Mouse (Mus musculus): ENCODE results near the gene Amn1. TPM values are rescaled to one million over a fixed set of nuclear protein-coding genes. Genes with fewer than 3 reads are reported as not detected.
A peak's percentile ranks its signal among the peaks of the same experiment; 100 is the strongest.
"Not testable (repeated sequence)": the region's sequence is repeated elsewhere in the genome, so short reads cannot be mapped to it uniquely, and the experiment has no call there.

The Amn1 gene
- polyA plus RNA-seq, 1 experiment from 2014 or later = 36.0 TPM

DNA sequence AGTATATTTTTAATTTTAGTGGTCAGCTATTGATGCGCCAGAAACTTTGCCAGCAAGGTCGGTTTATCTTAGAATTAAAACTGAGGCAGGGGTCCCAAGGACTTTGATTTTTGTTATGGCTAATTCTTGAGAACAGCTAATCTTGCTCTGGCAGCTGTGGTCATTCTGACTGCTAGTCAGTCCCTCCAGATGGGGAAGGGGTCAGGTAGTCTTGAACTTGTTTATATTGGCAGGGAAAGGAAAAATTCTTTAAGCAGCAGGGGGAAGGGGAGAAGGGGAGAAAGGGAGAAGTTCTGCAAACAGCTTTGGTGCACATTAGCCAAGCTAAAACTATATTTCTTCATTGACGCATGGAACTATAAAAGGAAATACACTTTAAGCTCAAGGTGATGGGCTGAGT, 8.6 kb upstream of the Amn1 start:
- peak; percentile 91 for DNase-seq (ENCODE audit: low spot score)
- 49% methylated on average over 3 of the region's 3 CpGs for WGBS

GRCm38 (mm10) chr6:149193276-149193905, 4.9 kb upstream of the Amn1 start:
- H3K4me1 ChIP-seq (replicated peaks; ENCODE audit: insufficient read depth, low read length) = no peaks in the 10 kb centered on the region
- no peak overlapping the region for H3K4me3 ChIP-seq (replicated peaks; ENCODE audit: low read depth, low read length)
- ATAC-seq (replicated peaks; ENCODE audit: low FRiP score, low read depth) (no peak), DNase-seq (ENCODE audit: low spot score) (peak; percentile 56)
- H3K9ac ChIP-seq (ENCODE audit: low read depth, low read length) = no peak overlapping the region
- no peaks in the 10 kb centered on the region for H3K9me3 ChIP-seq (replicated peaks; ENCODE audit: low read length)
- H3K4me2 ChIP-seq (ENCODE audit: low read length) = no peak overlapping the region
- no peaks in the 10 kb centered on the region for H3K36me3 ChIP-seq (ENCODE audit: insufficient read depth, low read length)
- no peak for TF ChIP-seq CTCF (IDR thresholded peaks at IDR 0.05; ENCODE audit: low read depth)
- H3K27ac ChIP-seq = no peak overlapping the region
- H3K27me3 ChIP-seq (ENCODE audit: insufficient read depth, low read length) = no peaks in the 10 kb centered on the region
- WGBS = 65% methylated on average over 5 of the region's 5 CpGs

More for the DNA sequence above, 8.6 kb upstream of the Amn1 start:
- H3K4me2 ChIP-seq (ENCODE audit: low read length) = no peak overlapping the region
- H3K9ac ChIP-seq (ENCODE audit: low read depth, low read length) = no peak overlapping the region
- no peak overlapping the region for H3K4me3 ChIP-seq (replicated peaks; ENCODE audit: low read depth, low read length)
- TF ChIP-seq CTCF (IDR thresholded peaks at IDR 0.05; ENCODE audit: low read depth) = no peak
- no peaks in the 10 kb centered on the region for H3K9me3 ChIP-seq (replicated peaks; ENCODE audit: low read length)
- H3K36me3 ChIP-seq (ENCODE audit: insufficient read depth, low read length) = no peaks in the 10 kb centered on the region
- no peaks in the 10 kb centered on the region for H3K27me3 ChIP-seq (ENCODE audit: insufficient read depth, low read length)
- H3K27ac ChIP-seq = peak overlapping the region; percentile 60; the same call in 1 of the 2 replicates
- no peak for ATAC-seq (replicated peaks; ENCODE audit: low FRiP score, low read depth)
- no peaks in the 10 kb centered on the region for H3K4me1 ChIP-seq (replicated peaks; ENCODE audit: insufficient read depth, low read length)

GRCm38 (mm10) chr6:149191951-149192350, 3.4 kb upstream of the Amn1 start:
- WGBS = 83% methylated on average over 5 of the region's 5 CpGs

GRCm38 (mm10) chr6:149189340-149189922, 919 bp upstream of the Amn1 start:
- TF ChIP-seq CTCF (IDR thresholded peaks at IDR 0.05; ENCODE audit: low read depth) = no peak
- peak overlapping the region; percentile 49 for H3K4me2 ChIP-seq (ENCODE audit: low read length)
- H3K27me3 ChIP-seq (ENCODE audit: insufficient read depth, low read length) = no peaks in the 10 kb centered on the region
- WGBS = 96% methylated on average over 16 of the region's 16 CpGs
- no peak for DNase-seq (ENCODE audit: low spot score)
- ATAC-seq (replicated peaks; ENCODE audit: low FRiP score, low read depth) = no peak
- H3K9me3 ChIP-seq (replicated peaks; ENCODE audit: low read length) = no peaks in the 10 kb centered on the region
- H3K4me1 ChIP-seq (replicated peaks; ENCODE audit: insufficient read depth, low read length) = peaks cover 5% of the 10 kb centered on the region; the same call in 1 of the 2 replicates
- H3K9ac ChIP-seq (ENCODE audit: low read depth, low read length) = no peak overlapping the region
- 0 out of 2 replicates have a peak, but pooled peaks cover under 1% of the 10 kb centered on the region for H3K36me3 ChIP-seq (ENCODE audit: insufficient read depth, low read length)
- H3K27ac ChIP-seq = peak overlapping the region; percentile 97; the same call in 1 of the 2 replicates
- H3K4me3 ChIP-seq (replicated peaks; ENCODE audit: low read depth, low read length) = no peak overlapping the region

More at GRCm38 (mm10) chr6:149191951-149192350, 3.4 kb upstream of the Amn1 start:
- DNase-seq (ENCODE audit: low spot score); H3K4me2 ChIP-seq (ENCODE audit: low read length); H3K4me1 ChIP-seq (replicated peaks; ENCODE audit: insufficient read depth, low read length); ATAC-seq (replicated peaks; ENCODE audit: low FRiP score, low read depth); H3K36me3 ChIP-seq (ENCODE audit: insufficient read depth, low read length); H3K27ac ChIP-seq; H3K4me3 ChIP-seq (replicated peaks; ENCODE audit: low read depth, low read length); H3K9ac ChIP-seq (ENCODE audit: low read depth, low read length); H3K9me3 ChIP-seq (replicated peaks; ENCODE audit: low read length); H3K27me3 ChIP-seq (ENCODE audit: insufficient read depth, low read length): not testable (repeated sequence)

GRCm38 (mm10) chr6:149188925-149189257, 379 bp upstream of the Amn1 start:
- no peaks in the 10 kb centered on the region for H3K9me3 ChIP-seq (replicated peaks; ENCODE audit: low read length)
- H3K4me1 ChIP-seq (replicated peaks; ENCODE audit: insufficient read depth, low read length) = peaks cover 5% of the 10 kb centered on the region; the same call in 1 of the 2 replicates
- 0 out of 2 replicates have a peak, but pooled peaks cover 3% of the 10 kb centered on the region for H3K36me3 ChIP-seq (ENCODE audit: insufficient read depth, low read length)
- H3K27ac ChIP-seq = peak overlapping the region; percentile 97
- H3K27me3 ChIP-seq (ENCODE audit: insufficient read depth, low read length) = no peaks in the 10 kb centered on the region
- H3K4me3 ChIP-seq (replicated peaks; ENCODE audit: low read depth, low read length) = peak overlapping the region; percentile 87
- peak; percentile 76 for ATAC-seq (replicated peaks; ENCODE audit: low FRiP score, low read depth)
- H3K9ac ChIP-seq (ENCODE audit: low read depth, low read length) = peak overlapping the region; percentile 93; the same call in 1 of the 2 replicates
- no peak for TF ChIP-seq CTCF (IDR thresholded peaks at IDR 0.05; ENCODE audit: low read depth)
- 33% methylated on average over 8 of the region's 8 CpGs for WGBS
- H3K4me2 ChIP-seq (ENCODE audit: low read length) = peak overlapping the region; percentile 49
- no peak for DNase-seq (ENCODE audit: low spot score)

GRCm38 (mm10) chr6:149187371-149187770, 1.1 kb downstream of the Amn1 start:
- no peak for TF ChIP-seq CTCF (IDR thresholded peaks at IDR 0.05; ENCODE audit: low read depth)
- DNase-seq (ENCODE audit: low spot score) = no peak
- 0 out of 2 replicates have a peak overlapping the region, but pooled peaks have one; percentile 1 for H3K27ac ChIP-seq
- 69% methylated on average over 1 of the region's 1 CpGs for WGBS
- no peaks in the 10 kb centered on the region for H3K27me3 ChIP-seq (ENCODE audit: insufficient read depth, low read length)
- peaks cover 5% of the 10 kb centered on the region; the same call in 1 of the 2 replicates for H3K4me1 ChIP-seq (replicated peaks; ENCODE audit: insufficient read depth, low read length)
- ATAC-seq (replicated peaks; ENCODE audit: low FRiP score, low read depth) = no peak
- H3K4me2 ChIP-seq (ENCODE audit: low read length) = peak overlapping the region; percentile 49
- H3K9ac ChIP-seq (ENCODE audit: low read depth, low read length) = no peak overlapping the region
- no peaks in the 10 kb centered on the region for H3K9me3 ChIP-seq (replicated peaks; ENCODE audit: low read length)
- peaks cover 9% of the 10 kb centered on the region for H3K36me3 ChIP-seq (ENCODE audit: insufficient read depth, low read length)
- H3K4me3 ChIP-seq (replicated peaks; ENCODE audit: low read depth, low read length) = peak overlapping the region; percentile 87; the same call in 1 of the 2 replicates
